Mouse (Mus musculus) fat pad, adult 2 months (tissue): Measurements from ENCODE around the gene Auts2.

ENCODE experiments used
- DNase-seq: peaks from one replicate; pipeline ENCODE4 v3.0.0-alpha.2; 2011; ENCODE audit warnings: low read depth, low spot score; ENCODE audit errors: extremely low read depth

Gene Auts2

GRCm38 (mm10) chr5:131814503-131815003 lies 728.6 kb downstream of the Auts2 start:
- DNase-seq, result no peak

- DNase-seq, result no peak
These were observed 729.1 kb downstream of the Auts2 start for GRCm38 (mm10) chr5:131813952-131814502.

GRCm38 (mm10) chr5:131813331-131813781 lies 729.8 kb downstream of the Auts2 start:
- DNase-seq, result no peak

- DNase-seq, result no peak
These were observed 730.6 kb downstream of the Auts2 start for GRCm38 (mm10) chr5:131812483-131813063.

- no peak for DNase-seq
These were observed 736.8 kb downstream of the Auts2 start for GRCm38 (mm10) chr5:131806350-131806749.

GRCm38 (mm10) chr5:131805277-131805676 lies 737.9 kb downstream of the Auts2 start:
- DNase-seq, result no peak

- no peak for DNase-seq
These were observed 739.5 kb downstream of the Auts2 start for GRCm38 (mm10) chr5:131803609-131804008.

GRCm38 (mm10) chr5:131802340-131803036 lies 740.7 kb downstream of the Auts2 start:
- DNase-seq, result no peak

GRCm38 (mm10) chr5:131801924-131802323 lies 741.2 kb downstream of the Auts2 start:
- no peak for DNase-seq

GRCm38 (mm10) chr5:131798373-131798772 lies 744.8 kb downstream of the Auts2 start:
- no peak for DNase-seq

GRCm38 (mm10) chr5:131797044-131797443 lies 746.1 kb downstream of the Auts2 start:
- DNase-seq, result no peak

GRCm38 (mm10) chr5:131794411-131795133 lies 748.6 kb downstream of the Auts2 start:
- DNase-seq, result no peak

- DNase-seq, result no peak
These were observed 753.5 kb downstream of the Auts2 start for GRCm38 (mm10) chr5:131789601-131790000.

- DNase-seq, result no peak
These were observed 755.1 kb downstream of the Auts2 start for GRCm38 (mm10) chr5:131788008-131788407.

GRCm38 (mm10) chr5:131783241-131783640 lies 759.9 kb downstream of the Auts2 start:
- no peak for DNase-seq

- DNase-seq, result no peak
These were observed 762.1 kb downstream of the Auts2 start for GRCm38 (mm10) chr5:131781063-131781462.

- no peak for DNase-seq
These were observed 764.0 kb downstream of the Auts2 start for GRCm38 (mm10) chr5:131779171-131779570.

GRCm38 (mm10) chr5:131775672-131776071 lies 767.5 kb downstream of the Auts2 start:
- no peak for DNase-seq

- no peak for DNase-seq
These were observed 767.9 kb downstream of the Auts2 start for GRCm38 (mm10) chr5:131775222-131775621.

GRCm38 (mm10) chr5:131774792-131775191 lies 768.4 kb downstream of the Auts2 start:
- DNase-seq, result no peak

GRCm38 (mm10) chr5:131772616-131773015 lies 770.5 kb downstream of the Auts2 start:
- DNase-seq, result no peak
